Mouse (Mus musculus): ENCODE measurements at regions not wholly inside any gene's neighbourhood (a gene's known extent, or its start where the extent isn't known, plus 50 kb on each side); places are given as distances from the start of the nearest gene placed in this dataset.

- DNase-seq, result peak; percentile 4
These were observed 212.6 kb upstream of the Depdc1a start for GRCm38 (mm10) chr3:159282594-159282993.

DNA sequence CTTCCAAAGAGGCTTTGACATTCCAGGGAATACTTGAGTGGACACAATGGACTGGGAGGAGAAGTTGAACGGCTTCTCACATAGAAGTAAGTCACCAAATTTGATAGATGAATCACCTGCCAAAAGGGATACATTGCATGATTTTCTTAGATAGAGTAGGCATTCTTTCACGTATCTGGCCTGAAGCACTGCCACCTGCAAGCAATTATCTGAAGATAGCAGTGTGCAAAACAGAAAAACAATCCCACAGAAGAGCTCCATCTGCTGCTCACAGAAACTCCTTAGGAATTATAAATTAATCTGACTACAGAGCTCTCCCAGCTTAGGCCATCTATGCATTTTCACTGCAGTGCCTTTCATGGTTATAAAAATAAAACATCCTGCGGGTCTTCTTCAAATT is 177.8 kb upstream of the Depdc1a start:
- no peak for DNase-seq

GRCm38 (mm10) chr3:159348053-159348452 is 147.2 kb upstream of the Depdc1a start:
- no peak for DNase-seq

- no peak for DNase-seq
These were observed 141.5 kb upstream of the Depdc1a start for GRCm38 (mm10) chr3:159353730-159354129.

- no peak for DNase-seq
These were observed 122.1 kb upstream of the Depdc1a start for GRCm38 (mm10) chr3:159373177-159373576.
